Mouse (Mus musculus) liver, adult 2 months (tissue): ENCODE results near the gene Hcar1.

Experiments used
- CTCF ChIP-seq: fragments of 200-500 bp; IDR thresholded peaks from 2 replicates; pipeline ENCODE4 v1.5.1; 2011; ENCODE audit warnings: low read depth, low read length, control low read depth
- POLR2A ChIP-seq: fragments of 200-500 bp; IDR thresholded peaks from 2 replicates; pipeline ENCODE4 v1.6.1; 2011; ENCODE audit warnings: low read length, control low read depth; ENCODE audit not compliant: insufficient read depth; ENCODE audit errors: extremely low read depth

DNA sequence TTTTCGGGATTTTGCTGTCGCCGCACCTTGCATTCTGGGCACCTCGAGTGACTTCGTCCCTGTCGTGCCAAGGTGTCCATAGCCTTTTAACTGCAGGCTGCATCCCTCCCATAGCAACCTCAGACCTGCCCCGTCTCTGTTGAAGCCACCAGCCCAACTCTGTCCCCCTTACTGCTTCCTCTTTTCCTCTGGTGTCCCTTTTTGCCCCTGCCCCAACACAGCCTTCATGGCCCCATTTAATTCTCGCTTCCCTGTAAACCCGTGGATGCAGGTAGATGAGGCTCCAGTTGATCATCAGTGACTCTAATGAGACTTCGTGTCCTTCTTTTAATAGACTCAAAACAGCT is 27.8 kb upstream of the Hcar1 start:
- TF ChIP-seq CTCF (no peak), POLR2A (no peak)
